Comparison of ENCODE assay signal across 8 mouse cellular contexts in genomic region chr2:26237290-26237782, GRCm38 (mm10). TPM values are rescaled to one million over a fixed set of nuclear protein-coding genes. Genes with fewer than 3 reads are reported as not detected.
DNase-seq lines count a peak whose midpoint lies in the region; ATAC-seq and TF ChIP-seq lines count a peak whose summit lies in the region.

TSS of gene Qsox2 (minus strand) at chr2:26237525.

- no peaks in the 10 kb centered on the region for H3K36me3 ChIP-seq in ES-Bruce4 (ENCODE audit: control insufficient read depth, insufficient read depth, low read length, poor library complexity, severe bottlenecking)
- H3K36me3 ChIP-seq in forebrain, embryonic 13.5 days (ENCODE audit: poor library complexity, severe bottlenecking), result 0 out of 2 replicates have a peak, but pooled peaks cover 3% of the 10 kb centered on the region
- no peaks in the 10 kb centered on the region for H3K36me3 ChIP-seq in liver, postnatal 0 days (replicated peaks; ENCODE audit: insufficient read depth, low read length)
- no peaks in the 10 kb centered on the region for H3K36me3 ChIP-seq in neural tube, embryonic 14.5 days (ENCODE audit: control insufficient read depth, insufficient read depth, low read length)

- H3K9ac ChIP-seq in ES-Bruce4 (ENCODE audit: low read depth, poor library complexity, severe bottlenecking), result peak within 1 kb of the TSS; percentile 58
- H3K9ac ChIP-seq in forebrain, embryonic 13.5 days, result peak within 1 kb of the TSS; percentile 91
- H3K9ac ChIP-seq in liver, postnatal 0 days (replicated peaks), result peak within 1 kb of the TSS; percentile 93
- H3K9ac ChIP-seq in neural tube, embryonic 14.5 days (replicated peaks; ENCODE audit: low read depth, low read length), result peak within 1 kb of the TSS; percentile 88

- TF ChIP-seq POLR2A in ES-Bruce4 (IDR thresholded peaks at IDR 0.05; ENCODE audit: insufficient read depth, low read length), result no peak

- intact Hi-C loops in heart, postnatal 10 days (cut with DNase I), result no loop called here

- H3K4me2 ChIP-seq in forebrain, embryonic 13.5 days, result peak within 1 kb of the TSS; percentile 87
- H3K4me2 ChIP-seq in liver, postnatal 0 days (ENCODE audit: low read depth, low read length), result peak within 1 kb of the TSS; percentile 99
- H3K4me2 ChIP-seq in neural tube, embryonic 14.5 days (ENCODE audit: low read depth, low read length), result peak within 1 kb of the TSS; percentile 84

- no peaks in the 10 kb centered on the region for H3K27me3 ChIP-seq in ES-Bruce4 (ENCODE audit: control insufficient read depth, insufficient read depth, low read length, poor library complexity, severe bottlenecking)
- H3K27me3 ChIP-seq in forebrain, embryonic 13.5 days, result no peaks in the 10 kb centered on the region
- no peaks in the 10 kb centered on the region for H3K27me3 ChIP-seq in liver, postnatal 0 days (ENCODE audit: insufficient read depth, low read length)
- H3K27me3 ChIP-seq in neural tube, embryonic 14.5 days (ENCODE audit: control insufficient read depth, insufficient read depth, low read length), result no peaks in the 10 kb centered on the region

- no peaks in the 10 kb centered on the region for H3K4me1 ChIP-seq in ES-Bruce4 (ENCODE audit: control insufficient read depth, insufficient read depth, low read length)
- H3K4me1 ChIP-seq in forebrain, embryonic 13.5 days, result peaks cover 27% of the 10 kb centered on the region
- peaks cover 24% of the 10 kb centered on the region for H3K4me1 ChIP-seq in liver, postnatal 0 days (ENCODE audit: insufficient read depth)
- peaks cover 13% of the 10 kb centered on the region; the same call in 1 of the 2 replicates for H3K4me1 ChIP-seq in neural tube, embryonic 14.5 days (ENCODE audit: control insufficient read depth, insufficient read depth, low read length)

- ATAC-seq in cerebellum, adult (ENCODE audit: insufficient number of reproducible peaks, low FRiP score, low TSS enrichment), result peak; percentile 64; the same call in 1 of the 2 replicates
- peak; percentile 88 for ATAC-seq in forebrain, embryonic 13.5 days
- peak; percentile 91 for ATAC-seq in liver, postnatal 0 days
- peak; percentile 91 for ATAC-seq in neural tube, embryonic 14.5 days (ENCODE audit: low read depth)

- TF ChIP-seq CTCF in ES-Bruce4 (IDR thresholded peaks at IDR 0.05; ENCODE audit: low read depth, low read length), result no peak
- no peak for TF ChIP-seq CTCF in liver, postnatal 0 days (IDR thresholded peaks at IDR 0.05; ENCODE audit: low read depth)

- WGBS in forebrain, embryonic 13.5 days, result 2% methylated on average over 34 of the region's 36 CpGs
- WGBS in large intestine, adult 2 months, result 1% methylated on average over 36 of the region's 36 CpGs
- 1% methylated on average over 28 of the region's 36 CpGs for WGBS in liver, postnatal 0 days (ENCODE audit: insufficient replicate concordance)
- WGBS in neural tube, embryonic 14.5 days, result under 1% methylated on average over 36 of the region's 36 CpGs

- H3K9me3 ChIP-seq in ES-Bruce4 (replicated peaks; ENCODE audit: control insufficient read depth, insufficient read depth, low read length, poor library complexity, severe bottlenecking), result no peaks in the 10 kb centered on the region
- no peaks in the 10 kb centered on the region for H3K9me3 ChIP-seq in forebrain, embryonic 13.5 days (replicated peaks)
- no peaks in the 10 kb centered on the region for H3K9me3 ChIP-seq in liver, postnatal 0 days (ENCODE audit: low read length)
- no peaks in the 10 kb centered on the region for H3K9me3 ChIP-seq in neural tube, embryonic 14.5 days (ENCODE audit: control insufficient read depth, low read length)

- peak within 1 kb of the TSS; percentile 91 for H3K4me3 ChIP-seq in ES-Bruce4 (ENCODE audit: low read depth, low read length)
- peak within 1 kb of the TSS; percentile 93 for H3K4me3 ChIP-seq in forebrain, embryonic 13.5 days
- peak within 1 kb of the TSS; percentile 94 for H3K4me3 ChIP-seq in liver, postnatal 0 days (ENCODE audit: low read depth, low read length)
- peak within 1 kb of the TSS; percentile 94 for H3K4me3 ChIP-seq in neural tube, embryonic 14.5 days (ENCODE audit: low read depth, low read length)

- DNase-seq in heart, postnatal 10 days, result peak; percentile 93 to 95
- DNase-seq in large intestine, adult 2 months (ENCODE audit: low read depth, low spot score), result peak; percentile 76
- peak; percentile 95 for DNase-seq in liver, postnatal 0 days
- peak; percentile 99 for DNase-seq in testis, postnatal 10 days (ENCODE audit: low spot score)

- peak; percentile 39; the same call in 1 of the 2 replicates for TF ChIP-seq EP300 in ES-Bruce4 (IDR thresholded peaks at IDR 0.05; ENCODE audit: insufficient read depth, low read depth, low read length)
- TF ChIP-seq EP300 in liver, postnatal 0 days (IDR thresholded peaks at IDR 0.05; ENCODE audit: low read depth), result peak; percentile 36; the same call in 1 of the 2 replicates

- no peak within 1 kb of the TSS for H3K27ac ChIP-seq in ES-Bruce4 (ENCODE audit: insufficient read depth, low read length)
- peak within 1 kb of the TSS; percentile 68 for H3K27ac ChIP-seq in forebrain, embryonic 13.5 days
- H3K27ac ChIP-seq in liver, postnatal 0 days (ENCODE audit: low read depth), result peak within 1 kb of the TSS; percentile 78
- H3K27ac ChIP-seq in neural tube, embryonic 14.5 days (ENCODE audit: low read depth, low read length), result peak within 1 kb of the TSS; percentile 81

RNA-seq across cellular contexts. Expression of gene Qsox2, which starts in this region (rescaled TPM):
- 17.2 and 18.0 TPM in 2 replicates for polyA plus RNA-seq in ES-Bruce4 (2011; ENCODE audit: insufficient read depth, insufficient read length, low read depth, missing spikeins)
- polyA plus RNA-seq in forebrain, embryonic 13.5 days (2015; fragmentation: Nextera tagmentation; extraction: Ambion mirVana), result 13.5 and 15.7 TPM in 2 replicates
- total RNA-seq in heart, postnatal 10 days (2021), result 10 to 100 TPM; 11.8 to 12.8 TPM
- polyA plus RNA-seq in large intestine, adult 2 months (2012; rRNA removed), result 11.6 and 14.0 TPM in 2 replicates
- polyA plus RNA-seq in liver, postnatal 0 days (2015; fragmentation: Nextera tagmentation; extraction: Ambion mirVana), result 3.7 and 4.1 TPM in 2 replicates
- 16.1 and 17.3 TPM in 2 replicates for polyA plus RNA-seq in neural tube, embryonic 14.5 days (2014; fragmentation: Nextera tagmentation; extraction: Ambion mirVana)
